Mouse (Mus musculus): ENCODE data around the gene Nckap1l. TPM values are rescaled to one million over a fixed set of nuclear protein-coding genes. Genes with fewer than 3 reads are reported as not detected.

The Nckap1l gene
- polyA plus RNA-seq, 1 experiment from 2014 or later: 1.7 TPM

DNA sequence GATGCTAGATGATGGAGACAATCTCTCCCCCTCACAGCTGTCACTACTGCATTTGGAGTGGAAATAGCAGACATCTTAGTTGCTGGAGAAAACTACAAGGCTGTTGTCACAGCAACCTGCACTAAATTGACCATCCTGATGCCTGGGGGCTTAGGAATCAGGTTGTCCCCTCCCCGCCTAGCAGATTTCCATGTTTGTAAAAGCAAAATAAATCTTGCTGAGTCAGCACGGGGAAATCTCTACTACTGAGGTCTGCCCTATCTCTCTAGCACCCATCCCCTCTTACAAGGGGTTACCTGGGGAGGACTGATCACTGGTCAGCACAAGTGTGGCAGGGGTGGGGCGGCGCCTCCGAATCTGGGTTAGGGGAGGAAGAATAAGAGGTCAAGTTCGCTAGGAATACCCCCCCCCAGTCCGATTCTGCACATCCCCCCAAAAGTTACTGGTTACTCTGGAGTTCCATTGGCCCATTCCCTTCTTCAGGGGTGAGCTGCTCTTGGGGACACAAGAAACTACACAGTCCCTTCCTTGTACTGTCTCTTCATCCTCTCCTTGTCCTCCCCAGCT is 80.5 kb downstream of the Nckap1l start:
- H3K36me3 ChIP-seq (ENCODE audit: control insufficient read depth, insufficient read depth): no peaks in the 10 kb centered on the region; the same call in 1 of the 2 replicates
- H3K4me2 ChIP-seq (ENCODE audit: low read length): no peak overlapping the region
- no peak for ATAC-seq
- no peak overlapping the region for H3K27ac ChIP-seq (ENCODE audit: low read length)
- peaks cover 8% of the 10 kb centered on the region for H3K4me1 ChIP-seq (replicated peaks; ENCODE audit: control insufficient read depth, insufficient read depth, low read length)
- 91% methylated on average over 7 of the region's 7 CpGs for WGBS
- no peak overlapping the region for H3K9ac ChIP-seq (replicated peaks; ENCODE audit: low read depth, low read length)
- no peaks in the 10 kb centered on the region for H3K9me3 ChIP-seq (ENCODE audit: control insufficient read depth, low read length)
- no peak overlapping the region for H3K4me3 ChIP-seq (replicated peaks; ENCODE audit: low read length)
- no peaks in the 10 kb centered on the region for H3K27me3 ChIP-seq (replicated peaks; ENCODE audit: control insufficient read depth, insufficient read depth, low read length)

DNA sequence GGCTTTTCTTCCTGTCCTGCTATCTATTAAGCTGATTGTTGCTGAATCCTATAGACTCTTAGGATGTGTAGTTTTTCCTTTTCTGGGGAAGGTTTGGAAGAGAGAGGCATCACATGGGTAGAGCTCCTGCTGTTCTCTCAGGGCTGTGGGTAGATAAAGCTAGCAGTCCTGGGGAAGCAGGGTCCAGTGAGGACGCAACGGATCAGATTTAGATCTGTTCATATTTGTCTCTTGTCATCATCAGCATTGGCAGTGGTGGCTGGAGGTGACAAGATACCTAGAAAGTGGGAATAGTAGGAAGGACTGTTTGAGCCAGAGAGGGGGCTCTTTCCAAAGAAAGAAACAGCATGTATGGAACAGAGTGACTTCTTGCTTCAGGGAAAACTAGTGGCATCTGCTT is 81.4 kb downstream of the Nckap1l start:
- H3K4me3 ChIP-seq (replicated peaks; ENCODE audit: low read length): no peak overlapping the region
- H3K4me1 ChIP-seq (replicated peaks; ENCODE audit: control insufficient read depth, insufficient read depth, low read length): peaks cover 8% of the 10 kb centered on the region
- H3K27ac ChIP-seq (ENCODE audit: low read length): no peak overlapping the region
- H3K36me3 ChIP-seq (ENCODE audit: control insufficient read depth, insufficient read depth): no peaks in the 10 kb centered on the region
- H3K27me3 ChIP-seq (replicated peaks; ENCODE audit: control insufficient read depth, insufficient read depth, low read length): no peaks in the 10 kb centered on the region
- no peak overlapping the region for H3K4me2 ChIP-seq (ENCODE audit: low read length)
- no peak overlapping the region for H3K9ac ChIP-seq (replicated peaks; ENCODE audit: low read depth, low read length)
- WGBS: 85% methylated on average over 2 of the region's 2 CpGs
- H3K9me3 ChIP-seq (ENCODE audit: control insufficient read depth, low read length): no peaks in the 10 kb centered on the region
- no peak for ATAC-seq

GRCm38 (mm10) chr15:103535786-103536185 is 82.2 kb downstream of the Nckap1l start:
- no peaks in the 10 kb centered on the region for H3K27me3 ChIP-seq (replicated peaks; ENCODE audit: control insufficient read depth, insufficient read depth, low read length)
- 66% methylated on average over 1 of the region's 1 CpGs for WGBS
- peaks cover 8% of the 10 kb centered on the region for H3K4me1 ChIP-seq (replicated peaks; ENCODE audit: control insufficient read depth, insufficient read depth, low read length)
- no peak overlapping the region for H3K9ac ChIP-seq (replicated peaks; ENCODE audit: low read depth, low read length)
- no peak overlapping the region for H3K4me3 ChIP-seq (replicated peaks; ENCODE audit: low read length)
- H3K9me3 ChIP-seq (ENCODE audit: control insufficient read depth, low read length): no peaks in the 10 kb centered on the region
- H3K27ac ChIP-seq (ENCODE audit: low read length): no peak overlapping the region
- no peak for ATAC-seq
- H3K4me2 ChIP-seq (ENCODE audit: low read length): no peak overlapping the region
- H3K36me3 ChIP-seq (ENCODE audit: control insufficient read depth, insufficient read depth): no peaks in the 10 kb centered on the region

GRCm38 (mm10) chr15:103536456-103536855 is 82.9 kb downstream of the Nckap1l start:
- 9% methylated on average over 2 of the region's 2 CpGs for WGBS
- H3K27me3 ChIP-seq (replicated peaks; ENCODE audit: control insufficient read depth, insufficient read depth, low read length): no peaks in the 10 kb centered on the region
- no peak for ATAC-seq

GRCm38 (mm10) chr15:103537011-103537821 is 83.6 kb downstream of the Nckap1l start:
- WGBS: under 1% methylated on average over 37 of the region's 37 CpGs
- Histone ChIP-seq H3K9ac (replicated peaks; ENCODE audit: low read depth, low read length) (peak overlapping the region; percentile 87), H3K4me2 (ENCODE audit: low read length) (peak overlapping the region; percentile 82), H3K4me1 (replicated peaks; ENCODE audit: control insufficient read depth, insufficient read depth, low read length) (peaks cover 8% of the 10 kb centered on the region), H3K4me3 (replicated peaks; ENCODE audit: low read length) (peak overlapping the region; percentile 79), H3K27me3 (replicated peaks; ENCODE audit: control insufficient read depth, insufficient read depth, low read length) (no peaks in the 10 kb centered on the region), H3K27ac (ENCODE audit: low read length) (peak overlapping the region; percentile 31), H3K36me3 (ENCODE audit: control insufficient read depth, insufficient read depth) (no peaks in the 10 kb centered on the region), H3K9me3 (ENCODE audit: control insufficient read depth, low read length) (no peaks in the 10 kb centered on the region)
- ATAC-seq: peak; percentile 61

More at GRCm38 (mm10) chr15:103536456-103536855, 82.9 kb downstream of the Nckap1l start:
- H3K36me3 ChIP-seq (ENCODE audit: control insufficient read depth, insufficient read depth): no peaks in the 10 kb centered on the region
- peaks cover 8% of the 10 kb centered on the region for H3K4me1 ChIP-seq (replicated peaks; ENCODE audit: control insufficient read depth, insufficient read depth, low read length)
- H3K4me2 ChIP-seq (ENCODE audit: low read length): peak overlapping the region; percentile 82
- H3K9me3 ChIP-seq (ENCODE audit: control insufficient read depth, low read length): no peaks in the 10 kb centered on the region
- peak overlapping the region; percentile 79 for H3K4me3 ChIP-seq (replicated peaks; ENCODE audit: low read length)
- H3K9ac ChIP-seq (replicated peaks; ENCODE audit: low read depth, low read length): no peak overlapping the region
- H3K27ac ChIP-seq (ENCODE audit: low read length): no peak overlapping the region

GRCm38 (mm10) chr15:103537822-103538213 is 84.2 kb downstream of the Nckap1l start, which contains the start of gene Ppp1r1a:
Ppp1r1a (minus strand) TSS chr15:103538003.
- H3K9me3 ChIP-seq (ENCODE audit: control insufficient read depth, low read length): no peaks in the 10 kb centered on the region
- ATAC-seq: peak; percentile 92
- WGBS: under 1% methylated on average over 36 of the region's 36 CpGs
- peak within 1 kb of the TSS; percentile 82 for H3K4me2 ChIP-seq (ENCODE audit: low read length)
- no peaks in the 10 kb centered on the region for H3K36me3 ChIP-seq (ENCODE audit: control insufficient read depth, insufficient read depth)
- H3K4me1 ChIP-seq (replicated peaks; ENCODE audit: control insufficient read depth, insufficient read depth, low read length): peaks cover 8% of the 10 kb centered on the region
- peak within 1 kb of the TSS; percentile 79 for H3K4me3 ChIP-seq (replicated peaks; ENCODE audit: low read length)
- no peaks in the 10 kb centered on the region for H3K27me3 ChIP-seq (replicated peaks; ENCODE audit: control insufficient read depth, insufficient read depth, low read length)
- H3K9ac ChIP-seq (replicated peaks; ENCODE audit: low read depth, low read length): peak within 1 kb of the TSS; percentile 87
- peak within 1 kb of the TSS; percentile 31 for H3K27ac ChIP-seq (ENCODE audit: low read length)

- H3K27ac ChIP-seq (ENCODE audit: low read length): no peak overlapping the region
- 69% methylated on average over 2 of the region's 2 CpGs for WGBS
- no peaks in the 10 kb centered on the region for H3K27me3 ChIP-seq (replicated peaks; ENCODE audit: control insufficient read depth, insufficient read depth, low read length)
- H3K36me3 ChIP-seq (ENCODE audit: control insufficient read depth, insufficient read depth): no peaks in the 10 kb centered on the region
- no peaks in the 10 kb centered on the region for H3K9me3 ChIP-seq (ENCODE audit: control insufficient read depth, low read length)
- H3K4me1 ChIP-seq (replicated peaks; ENCODE audit: control insufficient read depth, insufficient read depth, low read length): peaks cover 8% of the 10 kb centered on the region
- H3K9ac ChIP-seq (replicated peaks; ENCODE audit: low read depth, low read length): no peak overlapping the region
- no peak overlapping the region for H3K4me2 ChIP-seq (ENCODE audit: low read length)
- no peak overlapping the region for H3K4me3 ChIP-seq (replicated peaks; ENCODE audit: low read length)
- no peak for ATAC-seq
Observed at GRCm38 (mm10) chr15:103539259-103539658, 85.7 kb downstream of the Nckap1l start.

DNA sequence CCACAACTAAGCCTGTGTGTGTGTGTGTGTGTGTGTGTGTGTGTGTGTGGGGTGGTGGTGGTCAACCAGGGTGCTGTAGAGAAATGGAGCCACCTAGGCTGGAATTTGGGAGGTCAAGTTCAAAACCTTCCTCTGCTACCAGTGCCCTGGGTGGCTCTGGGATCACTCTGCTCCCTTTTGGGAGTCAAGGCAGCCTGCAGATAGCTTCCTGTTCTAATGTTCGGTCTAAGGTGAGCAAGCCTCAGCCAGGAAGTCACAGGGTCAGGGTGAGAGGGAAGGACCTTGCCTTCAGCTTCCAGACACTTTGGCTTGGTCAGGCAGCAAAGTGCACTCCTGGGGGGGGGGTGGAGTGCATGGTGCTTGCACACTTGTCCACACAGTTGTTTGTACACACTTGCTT is 87.1 kb downstream of the Nckap1l start:
- Histone ChIP-seq H3K4me1 (replicated peaks; ENCODE audit: control insufficient read depth, insufficient read depth, low read length) (peaks cover 8% of the 10 kb centered on the region), H3K36me3 (ENCODE audit: control insufficient read depth, insufficient read depth) (no peaks in the 10 kb centered on the region), H3K27ac (ENCODE audit: low read length) (no peak overlapping the region), H3K9me3 (ENCODE audit: control insufficient read depth, low read length) (no peaks in the 10 kb centered on the region), H3K9ac (replicated peaks; ENCODE audit: low read depth, low read length) (no peak overlapping the region), H3K4me2 (ENCODE audit: low read length) (no peak overlapping the region), H3K27me3 (replicated peaks; ENCODE audit: control insufficient read depth, insufficient read depth, low read length) (no peaks in the 10 kb centered on the region), H3K4me3 (replicated peaks; ENCODE audit: low read length) (no peak overlapping the region)
- WGBS: 71% methylated on average over 1 of the region's 1 CpGs
- ATAC-seq: no peak

GRCm38 (mm10) chr15:103542526-103542925 is 88.9 kb downstream of the Nckap1l start:
- no peak overlapping the region for H3K27ac ChIP-seq (ENCODE audit: low read length)

More at GRCm38 (mm10) chr15:103542526-103542925, 88.9 kb downstream of the Nckap1l start:
- no peak for ATAC-seq
- Histone ChIP-seq H3K9ac (replicated peaks; ENCODE audit: low read depth, low read length) (no peak overlapping the region), H3K4me3 (replicated peaks; ENCODE audit: low read length) (no peak overlapping the region), H3K4me2 (ENCODE audit: low read length) (no peak overlapping the region), H3K9me3 (ENCODE audit: control insufficient read depth, low read length) (no peaks in the 10 kb centered on the region), H3K36me3 (ENCODE audit: control insufficient read depth, insufficient read depth) (no peaks in the 10 kb centered on the region), H3K4me1 (replicated peaks; ENCODE audit: control insufficient read depth, insufficient read depth, low read length) (peaks cover 4% of the 10 kb centered on the region; the same call in 1 of the 2 replicates), H3K27me3 (replicated peaks; ENCODE audit: control insufficient read depth, insufficient read depth, low read length) (no peaks in the 10 kb centered on the region)

Data from forebrain, embryonic 16.5 days (tissue).